Mouse (Mus musculus): ENCODE measurements around the gene Endog. TPM values are rescaled to one million over a fixed set of nuclear protein-coding genes. Genes with fewer than 3 reads are reported as not detected.
"Not testable (repeated sequence)": the region's sequence is repeated elsewhere in the genome, so short reads cannot be mapped to it uniquely, and the experiment has no call there.

The Endog gene
- polyA plus RNA-seq, 1 experiment from 2014 or later: 18.4 TPM

GRCm38 (mm10) chr2:30131240-30131639, 40.1 kb upstream of the Endog start:
- not testable (repeated sequence) for H3K9me3 ChIP-seq (ENCODE audit: low read depth, low read length); H3K27ac ChIP-seq (ENCODE audit: low read depth); H3K9ac ChIP-seq; H3K4me1 ChIP-seq (ENCODE audit: insufficient read depth); H3K27me3 ChIP-seq (ENCODE audit: insufficient read depth, low read length); H3K4me3 ChIP-seq (ENCODE audit: low read depth, low read length); ATAC-seq (ENCODE audit: insufficient read depth); H3K4me2 ChIP-seq; DNase-seq
- peaks cover 11% of the 10 kb centered on the region for H3K36me3 ChIP-seq (ENCODE audit: insufficient read depth)
- 60% methylated on average over 5 of the region's 5 CpGs for WGBS
- peak; percentile 12; the same call in 1 of the 2 replicates for TF ChIP-seq CTCF (IDR thresholded peaks at IDR 0.05; ENCODE audit: low read depth)

GRCm38 (mm10) chr2:30132801-30133612, 38.3 kb upstream of the Endog start:
- H3K4me1 ChIP-seq (ENCODE audit: insufficient read depth): peaks cover 5% of the 10 kb centered on the region; the same call in 1 of the 2 replicates
- ATAC-seq (ENCODE audit: insufficient read depth) (peak; percentile 39; the same call in 1 of the 2 replicates), DNase-seq (peak; percentile 39)
- peak overlapping the region; percentile 83 for H3K27ac ChIP-seq (ENCODE audit: low read depth)
- H3K9ac ChIP-seq: peak overlapping the region; percentile 71
- no peak for TF ChIP-seq CTCF (IDR thresholded peaks at IDR 0.05; ENCODE audit: low read depth)
- no peaks in the 10 kb centered on the region for H3K27me3 ChIP-seq (ENCODE audit: insufficient read depth, low read length)
- WGBS: 17% methylated on average over 16 of the region's 16 CpGs
- peak overlapping the region; percentile 67 for H3K4me2 ChIP-seq
- peaks cover 24% of the 10 kb centered on the region for H3K36me3 ChIP-seq (ENCODE audit: insufficient read depth)
- peak overlapping the region; percentile 66 for H3K4me3 ChIP-seq (ENCODE audit: low read depth, low read length)
- H3K9me3 ChIP-seq (ENCODE audit: low read depth, low read length): no peaks in the 10 kb centered on the region

- Histone ChIP-seq H3K4me3 (ENCODE audit: low read depth, low read length) (peak within 1 kb of the TSS; percentile 66), H3K27ac (ENCODE audit: low read depth) (peak within 1 kb of the TSS; percentile 83), H3K36me3 (ENCODE audit: insufficient read depth) (peaks cover 31% of the 10 kb centered on the region), H3K9me3 (ENCODE audit: low read depth, low read length) (no peaks in the 10 kb centered on the region), H3K4me1 (ENCODE audit: insufficient read depth) (peaks cover 5% of the 10 kb centered on the region; the same call in 1 of the 2 replicates), H3K9ac (peak within 1 kb of the TSS; percentile 71), H3K4me2 (peak within 1 kb of the TSS; percentile 67), H3K27me3 (ENCODE audit: insufficient read depth, low read length) (no peaks in the 10 kb centered on the region)
- under 1% methylated on average over 46 of the region's 46 CpGs for WGBS
- ATAC-seq (ENCODE audit: insufficient read depth) (peak; percentile 95), DNase-seq (peak; percentile 98)
- TF ChIP-seq CTCF (IDR thresholded peaks at IDR 0.05; ENCODE audit: low read depth): no peak
These were observed 37.5 kb upstream of the Endog start, which contains the start of gene Tbc1d13 for GRCm38 (mm10) chr2:30133613-30134377. Tbc1d13 (plus strand) TSS chr2:30133746.

- DNase-seq: no peak
- H3K27me3 ChIP-seq (ENCODE audit: insufficient read depth, low read length): no peaks in the 10 kb centered on the region
- H3K9ac ChIP-seq: peak overlapping the region; percentile 71
- H3K4me3 ChIP-seq (ENCODE audit: low read depth, low read length): peak overlapping the region; percentile 66
- H3K9me3 ChIP-seq (ENCODE audit: low read depth, low read length): no peaks in the 10 kb centered on the region
- TF ChIP-seq CTCF (IDR thresholded peaks at IDR 0.05; ENCODE audit: low read depth): no peak
- peaks cover 5% of the 10 kb centered on the region; the same call in 1 of the 2 replicates for H3K4me1 ChIP-seq (ENCODE audit: insufficient read depth)
- H3K36me3 ChIP-seq (ENCODE audit: insufficient read depth): peaks cover 35% of the 10 kb centered on the region
- H3K27ac ChIP-seq (ENCODE audit: low read depth): peak overlapping the region; percentile 83; the same call in 1 of the 2 replicates
- H3K4me2 ChIP-seq: peak overlapping the region; percentile 67
- 14% methylated on average over 6 of the region's 6 CpGs for WGBS
- no peak for ATAC-seq (ENCODE audit: insufficient read depth)
These were observed 36.9 kb upstream of the Endog start for GRCm38 (mm10) chr2:30134378-30134711.

GRCm38 (mm10) chr2:30134928-30135620, 36.2 kb upstream of the Endog start:
- 67% methylated on average over 10 of the region's 10 CpGs for WGBS
- H3K27me3 ChIP-seq (ENCODE audit: insufficient read depth, low read length): no peaks in the 10 kb centered on the region
- no peak for DNase-seq
- no peak for ATAC-seq (ENCODE audit: insufficient read depth)
- no peak overlapping the region for H3K27ac ChIP-seq (ENCODE audit: low read depth)
- peak overlapping the region; percentile 71 for H3K9ac ChIP-seq
- H3K36me3 ChIP-seq (ENCODE audit: insufficient read depth): peaks cover 40% of the 10 kb centered on the region
- peak overlapping the region; percentile 67 for H3K4me2 ChIP-seq
- H3K4me3 ChIP-seq (ENCODE audit: low read depth, low read length): peak overlapping the region; percentile 66
- H3K9me3 ChIP-seq (ENCODE audit: low read depth, low read length): no peaks in the 10 kb centered on the region
- H3K4me1 ChIP-seq (ENCODE audit: insufficient read depth): peaks cover 5% of the 10 kb centered on the region; the same call in 1 of the 2 replicates
- TF ChIP-seq CTCF (IDR thresholded peaks at IDR 0.05; ENCODE audit: low read depth): no peak

GRCm38 (mm10) chr2:30136458-30136857, 34.8 kb upstream of the Endog start:
- no peak overlapping the region for H3K4me3 ChIP-seq (ENCODE audit: low read depth, low read length)
- ATAC-seq (ENCODE audit: insufficient read depth) (no peak), DNase-seq (no peak)
- H3K4me1 ChIP-seq (ENCODE audit: insufficient read depth): peaks cover 5% of the 10 kb centered on the region; the same call in 1 of the 2 replicates
- TF ChIP-seq CTCF (IDR thresholded peaks at IDR 0.05; ENCODE audit: low read depth): no peak
- H3K4me2 ChIP-seq: no peak overlapping the region
- H3K27ac ChIP-seq (ENCODE audit: low read depth): no peak overlapping the region
- WGBS: 85% methylated on average over 10 of the region's 10 CpGs
- peaks cover 54% of the 10 kb centered on the region for H3K36me3 ChIP-seq (ENCODE audit: insufficient read depth)
- no peak overlapping the region for H3K9ac ChIP-seq
- no peaks in the 10 kb centered on the region for H3K27me3 ChIP-seq (ENCODE audit: insufficient read depth, low read length)
- H3K9me3 ChIP-seq (ENCODE audit: low read depth, low read length): no peaks in the 10 kb centered on the region

GRCm38 (mm10) chr2:30140021-30140420, 31.3 kb upstream of the Endog start:
- peaks cover 88% of the 10 kb centered on the region for H3K36me3 ChIP-seq (ENCODE audit: insufficient read depth)
- ATAC-seq (ENCODE audit: insufficient read depth); H3K27ac ChIP-seq (ENCODE audit: low read depth); H3K4me1 ChIP-seq (ENCODE audit: insufficient read depth); DNase-seq; H3K9me3 ChIP-seq (ENCODE audit: low read depth, low read length); H3K27me3 ChIP-seq (ENCODE audit: insufficient read depth, low read length); H3K4me3 ChIP-seq (ENCODE audit: low read depth, low read length); H3K4me2 ChIP-seq; H3K9ac ChIP-seq: not testable (repeated sequence)
- WGBS: 90% methylated on average over 4 of the region's 4 CpGs

Data from lung, embryonic 14.5 days (tissue).